Mouse (Mus musculus): ENCODE results near the gene Taar8a.
"Not testable (repeated sequence)": the region's sequence is repeated elsewhere in the genome, so short reads cannot be mapped to it uniquely, and the experiment has no call there.

The Taar8a gene

DNA sequence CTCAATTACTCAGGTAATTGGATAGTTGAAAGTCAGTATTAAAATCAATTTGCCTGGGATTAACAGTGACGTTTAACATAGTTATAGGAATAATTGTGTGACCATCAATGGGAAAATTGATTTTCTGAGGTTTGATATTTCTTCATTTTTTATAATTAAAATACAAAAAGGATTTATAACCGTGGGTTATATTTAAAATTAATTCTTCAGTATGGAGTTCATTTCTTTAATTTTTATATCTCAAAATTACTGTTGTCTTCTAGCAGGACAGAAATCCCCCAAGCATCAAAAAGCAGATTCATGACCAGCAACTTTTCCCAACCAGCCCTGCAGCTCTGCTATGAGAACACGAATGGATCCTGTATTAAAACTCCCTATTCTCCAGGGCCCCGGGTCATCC is at the start of gene Taar8a:
TSS of gene Taar8a (plus strand) at position 301 of the 400 bp plus-strand sequence.
- not testable (repeated sequence) for DNase-seq

DNA sequence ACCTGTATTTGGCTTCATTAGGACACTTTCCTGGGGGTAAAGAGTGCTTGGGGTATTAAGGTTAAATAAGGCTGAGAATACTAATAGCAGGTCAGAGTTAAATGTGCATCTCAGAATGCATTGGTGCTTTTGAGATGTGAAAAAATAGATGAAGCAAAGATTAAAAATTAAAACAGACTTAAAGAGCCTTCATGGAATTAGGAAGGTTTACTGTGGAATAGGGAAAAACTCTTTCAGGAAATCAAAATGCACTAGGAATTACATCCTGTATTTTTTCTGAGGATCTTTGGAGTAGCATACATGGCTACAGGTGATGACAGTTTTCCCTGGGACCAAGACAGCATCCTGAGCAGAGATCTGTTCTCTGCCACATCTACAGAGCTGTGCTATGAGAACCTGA is 49.4 kb upstream of the Taar8a start, which contains the start of gene Taar7d:
TSS of gene Taar7d (plus strand) at position 301 of the 400 bp plus-strand sequence.
- DNase-seq = no peak

DNA sequence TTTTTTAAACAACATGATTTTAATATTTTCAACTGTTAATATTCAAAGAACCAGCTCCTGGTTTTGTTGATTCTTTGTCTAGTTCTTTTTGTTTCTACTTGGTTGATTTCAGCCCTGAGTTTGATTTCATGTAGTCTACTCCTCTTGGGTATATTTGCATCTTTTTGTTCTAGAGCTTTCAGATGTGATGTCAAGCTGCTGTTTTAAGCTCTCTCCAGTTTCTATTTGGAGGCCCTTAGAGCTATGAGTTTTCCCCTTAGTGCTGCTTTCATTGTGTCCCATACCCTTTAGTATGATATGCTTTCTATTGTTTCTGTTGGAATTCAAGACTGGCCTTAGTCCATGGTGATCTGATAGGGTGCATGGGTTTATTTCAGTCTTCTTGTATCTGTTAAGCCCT is 45.0 kb upstream of the Taar8a start:
- no peak for DNase-seq

DNA sequence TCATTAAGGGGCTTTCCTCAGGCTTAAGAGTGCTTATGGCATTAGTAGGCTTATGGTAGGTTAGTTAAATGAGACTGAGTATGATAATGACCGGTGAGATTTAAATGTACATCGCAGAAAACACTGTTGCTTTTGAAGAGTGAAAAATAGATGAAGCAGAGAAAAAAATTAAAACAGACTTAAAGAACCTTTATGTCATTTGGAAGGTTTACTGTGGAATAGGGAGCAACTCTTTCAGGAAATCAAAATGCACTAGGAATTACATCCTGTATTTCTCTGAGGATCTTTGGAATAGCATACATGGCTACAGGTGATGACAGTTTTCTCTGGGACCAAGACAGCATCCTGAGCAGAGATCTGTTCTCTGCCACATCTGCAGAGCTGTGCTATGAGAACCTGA is 39.0 kb upstream of the Taar8a start, which contains the start of gene Taar7e:
TSS of gene Taar7e (plus strand) at position 301 of the 400 bp plus-strand sequence.
- DNase-seq = no peak

DNA sequence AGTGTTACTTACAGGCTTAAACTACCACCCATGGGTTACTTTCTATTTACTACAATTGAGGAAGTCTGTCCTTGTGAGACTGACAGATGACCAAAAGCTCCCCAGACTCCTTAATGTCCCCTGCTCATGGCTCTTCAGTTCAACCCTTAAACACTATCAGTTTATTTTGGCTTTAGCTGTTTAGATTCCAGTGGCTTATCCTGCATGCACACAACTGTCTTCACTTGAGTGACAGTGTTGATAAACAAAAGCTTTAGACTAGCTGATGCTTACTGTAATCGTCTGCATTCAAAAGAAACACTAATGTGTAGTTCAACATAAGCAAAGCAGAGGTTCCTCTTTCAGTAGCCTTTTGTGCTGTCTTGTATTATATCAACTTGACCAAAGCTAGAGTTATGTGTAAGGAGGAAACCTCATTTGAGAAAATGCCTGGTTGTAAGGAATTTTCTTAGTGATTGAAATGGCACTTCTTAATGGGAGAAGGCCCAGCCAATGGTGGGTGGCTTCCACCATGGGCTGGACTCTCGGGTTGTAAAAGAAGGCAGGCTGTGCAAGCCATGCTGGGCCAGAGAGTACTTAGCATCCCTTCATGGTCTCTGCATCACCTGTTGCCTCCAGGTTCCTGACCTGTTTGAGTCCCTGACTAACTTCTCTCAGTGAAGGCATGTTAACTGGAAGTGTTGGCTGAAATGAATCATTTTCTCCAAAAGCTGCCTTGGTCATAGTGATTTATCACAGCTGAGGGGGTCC is 36.0 kb upstream of the Taar8a start:
- DNase-seq = no peak

DNA sequence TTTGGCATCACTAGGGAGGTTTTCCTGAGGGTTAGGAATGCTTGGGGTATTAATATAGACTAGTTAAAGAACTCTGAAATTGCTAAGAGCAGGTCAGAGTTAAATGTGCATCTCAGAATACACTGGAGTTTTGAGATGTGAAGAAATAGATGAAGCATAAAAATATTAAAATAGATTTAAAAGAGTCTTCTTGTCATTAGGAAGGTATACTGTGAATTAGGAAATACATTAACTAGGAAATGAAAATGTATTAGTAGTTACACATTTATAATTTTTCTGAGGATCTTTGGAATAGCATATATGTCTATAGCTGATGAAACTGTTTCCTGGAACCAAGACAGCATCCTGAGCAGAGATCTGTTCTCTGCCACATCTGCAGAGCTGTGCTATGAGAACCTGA is 27.1 kb upstream of the Taar8a start, which contains the start of gene Taar7f:
TSS of gene Taar7f (plus strand) at position 301 of the 400 bp plus-strand sequence.
- no peak for DNase-seq

DNA sequence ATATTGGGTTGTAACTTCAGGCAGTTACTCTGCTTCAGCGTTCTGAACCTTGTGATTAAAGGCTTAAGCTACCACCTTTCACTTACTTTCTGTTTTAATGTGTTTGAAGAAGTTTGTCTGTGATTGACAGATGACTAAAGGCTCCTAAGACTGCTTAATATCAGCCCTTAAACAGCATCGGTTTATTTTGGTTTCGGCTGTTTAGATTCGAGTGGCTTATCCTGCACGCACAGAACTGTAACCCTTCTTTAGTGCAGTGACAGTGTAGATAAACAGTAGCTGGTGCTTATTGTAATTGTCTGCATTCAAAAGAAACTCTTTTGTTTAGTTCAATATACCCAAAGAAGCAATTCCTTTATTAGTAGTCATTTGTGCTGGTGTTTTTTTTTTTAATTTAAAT is 24.3 kb upstream of the Taar8a start:
- DNase-seq = no peak

DNA sequence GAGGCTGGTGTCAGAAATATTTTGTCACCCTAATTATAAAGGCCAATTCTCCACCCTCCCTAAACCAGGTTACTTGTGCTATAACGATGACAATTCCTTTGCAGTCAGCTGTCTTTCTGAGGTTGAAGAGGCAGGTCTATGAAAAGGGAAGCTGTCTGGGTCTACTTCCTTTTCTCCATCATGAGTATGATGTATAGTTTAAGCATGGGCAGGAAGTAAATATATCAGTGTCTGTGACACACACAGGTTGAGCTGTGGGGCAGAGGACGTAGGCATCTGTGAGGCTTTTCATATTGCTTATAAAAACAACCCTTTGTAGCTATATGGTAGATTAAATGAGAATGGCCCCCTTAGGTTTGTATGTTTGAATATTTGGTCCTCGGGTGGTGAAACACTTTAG is 17.3 kb upstream of the Taar8a start:
- no peak for DNase-seq

DNA sequence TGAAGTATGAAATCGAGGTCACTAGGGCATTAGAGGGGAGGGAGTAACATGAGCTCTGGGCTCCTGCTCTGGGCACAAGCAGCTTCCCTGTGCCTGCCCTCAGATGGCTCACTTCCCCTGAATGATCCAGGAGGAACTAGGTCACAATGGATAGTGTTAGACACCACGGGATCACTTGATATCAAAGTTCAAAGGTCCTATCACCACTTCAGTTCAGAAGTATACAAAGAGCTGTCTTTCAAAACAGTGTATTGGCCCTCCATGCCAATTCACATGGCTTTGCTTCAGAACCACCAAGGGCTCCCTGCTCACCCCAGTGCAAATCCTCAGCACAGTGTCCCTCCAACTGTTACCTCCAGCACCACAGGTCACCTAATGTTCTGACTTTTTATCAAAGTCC is 1.5 kb upstream of the Taar8a start:
- not testable (repeated sequence) for DNase-seq

DNA sequence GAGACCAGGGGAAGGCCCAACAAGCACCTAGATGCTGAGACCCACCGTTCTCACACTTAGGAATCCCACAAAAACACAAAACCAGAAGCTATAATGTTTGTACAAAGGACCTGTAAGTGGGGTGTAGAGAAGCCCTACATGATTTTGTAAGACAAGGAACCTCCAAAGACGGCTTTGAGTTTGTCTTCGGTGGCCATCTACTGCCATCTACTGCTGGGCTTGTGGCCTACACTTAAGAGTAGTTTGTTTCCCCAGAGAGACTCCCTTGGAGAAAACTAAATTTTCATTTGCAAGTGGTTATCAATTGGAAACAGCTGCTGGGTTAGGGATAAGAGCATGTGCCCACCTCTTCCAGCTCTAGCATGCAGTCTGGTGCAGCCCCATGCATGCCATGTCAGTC is 3.9 kb downstream of the Taar8a start:
- peak; percentile 65 to 66 for DNase-seq

DNA sequence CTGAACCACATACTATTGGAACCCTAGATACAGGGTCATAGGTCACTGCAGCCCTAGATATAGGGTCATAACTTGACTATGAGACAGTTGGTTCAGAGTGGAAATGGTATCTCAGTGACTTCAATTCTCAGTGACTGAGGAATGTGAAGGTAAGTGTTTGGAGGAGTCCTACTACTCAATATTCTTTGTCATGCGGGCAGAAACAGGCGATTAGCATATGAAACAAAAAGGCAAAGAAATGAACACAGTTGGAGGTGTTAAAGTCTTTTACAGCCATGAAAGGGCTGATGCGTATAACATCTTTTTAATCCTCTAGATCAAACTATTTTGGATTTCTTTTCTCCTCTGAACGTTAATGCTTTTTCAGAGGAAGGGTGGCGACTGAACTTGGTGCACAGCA is 9.6 kb downstream of the Taar8a start:
- DNase-seq = no peak

DNA sequence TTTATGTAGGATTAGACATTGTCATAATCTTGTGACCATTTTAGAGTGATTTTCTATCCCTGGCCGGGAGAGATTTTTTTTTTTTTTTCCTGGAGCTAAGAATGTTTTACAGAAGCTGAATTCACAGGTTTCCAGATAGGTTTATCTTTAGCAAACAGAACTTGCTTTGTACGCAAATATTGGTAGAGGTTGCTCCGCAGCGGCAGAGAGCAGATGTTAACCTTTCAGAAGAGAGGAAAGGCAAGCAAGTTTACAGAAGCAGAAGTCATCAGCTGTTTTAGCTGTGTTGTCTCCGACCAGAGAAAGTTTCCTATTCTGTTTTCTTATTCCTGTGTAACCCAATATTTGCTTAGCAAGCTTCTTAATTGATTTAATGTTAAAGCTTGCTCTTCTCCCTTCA is 10.3 kb downstream of the Taar8a start:
- DNase-seq = no peak

DNA sequence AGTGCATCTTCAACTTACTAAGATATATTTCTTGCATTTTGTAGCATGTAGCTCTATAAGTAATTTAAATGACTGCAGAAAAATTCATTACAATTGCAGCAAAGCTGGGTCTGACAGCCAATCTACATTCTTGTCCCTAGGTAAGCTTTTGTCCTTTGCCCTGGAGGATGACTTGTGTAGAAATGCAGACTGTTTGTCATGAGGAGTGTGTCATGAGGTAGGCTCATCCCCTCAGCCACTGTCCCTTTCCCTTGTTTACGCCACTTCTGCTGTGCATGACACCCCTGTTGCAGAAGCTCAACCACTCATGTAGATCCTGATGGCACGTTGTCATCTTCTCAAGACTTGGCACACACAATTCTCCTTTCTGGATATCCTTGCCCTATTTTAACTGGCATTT is 10.9 kb downstream of the Taar8a start:
- DNase-seq = no peak

DNA sequence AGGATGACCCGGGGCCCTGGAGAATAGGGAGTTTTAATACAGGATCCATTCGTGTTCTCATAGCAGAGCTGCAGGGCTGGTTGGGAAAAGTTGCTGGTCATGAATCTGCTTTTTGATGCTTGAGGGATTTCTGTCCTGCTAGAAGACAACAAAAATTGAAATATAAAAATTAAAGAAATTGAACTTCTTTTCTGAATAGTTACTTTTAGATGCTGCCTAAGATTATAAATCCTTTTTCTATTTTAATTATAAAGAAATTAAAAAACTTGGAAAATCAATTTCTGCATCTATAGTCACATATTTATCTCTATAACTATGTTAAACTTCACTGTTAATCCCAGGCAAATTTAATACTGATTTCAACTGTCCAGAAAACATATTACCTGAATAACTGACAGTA is 15.9 kb downstream of the Taar8a start, which contains the start of gene Taar8b:
TSS of gene Taar8b (minus strand) at position 101 of the 400 bp plus-strand sequence.
- no peak for DNase-seq

DNA sequence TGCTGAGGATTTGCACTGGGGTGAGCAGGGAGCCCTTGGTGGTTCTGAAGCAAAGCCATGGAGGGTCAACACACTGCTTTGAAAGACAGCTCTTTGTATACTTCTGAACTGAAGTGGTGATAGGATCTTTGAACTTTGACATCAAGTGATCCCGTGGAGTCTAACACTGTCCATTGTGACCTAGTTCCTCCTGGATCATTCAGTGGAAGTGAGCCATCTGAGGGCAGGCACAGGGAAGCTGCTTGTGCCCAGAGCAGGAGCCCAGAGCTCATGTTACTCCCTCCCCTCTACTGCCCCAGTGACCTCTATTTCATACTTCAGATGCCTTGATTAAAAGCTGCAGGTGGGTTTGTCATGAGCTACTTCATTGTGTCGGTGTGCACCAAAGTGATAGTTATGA is 20.7 kb downstream of the Taar8a start:
- not testable (repeated sequence) for DNase-seq

DNA sequence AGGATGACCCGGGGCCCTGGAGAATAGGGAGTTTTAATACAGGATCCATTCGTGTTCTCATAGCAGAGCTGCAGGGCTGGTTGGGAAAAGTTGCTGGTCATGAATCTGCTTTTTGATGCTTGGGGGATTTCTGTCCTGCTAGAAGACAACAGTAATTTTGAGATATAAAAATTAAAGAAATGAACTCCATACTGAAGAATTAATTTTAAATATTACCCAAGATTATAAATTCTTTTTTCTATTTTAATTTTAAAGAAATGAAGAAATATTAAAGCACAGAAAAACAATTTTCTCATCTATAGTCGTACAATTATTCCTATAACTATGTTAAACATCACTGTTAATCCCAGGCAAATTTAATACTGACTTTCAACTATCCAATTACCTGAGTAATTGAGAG is 25.5 kb downstream of the Taar8a start, which contains the start of gene Taar8c:
TSS of gene Taar8c (minus strand) at position 101 of the 400 bp plus-strand sequence.
- DNase-seq = not testable (repeated sequence)

DNA sequence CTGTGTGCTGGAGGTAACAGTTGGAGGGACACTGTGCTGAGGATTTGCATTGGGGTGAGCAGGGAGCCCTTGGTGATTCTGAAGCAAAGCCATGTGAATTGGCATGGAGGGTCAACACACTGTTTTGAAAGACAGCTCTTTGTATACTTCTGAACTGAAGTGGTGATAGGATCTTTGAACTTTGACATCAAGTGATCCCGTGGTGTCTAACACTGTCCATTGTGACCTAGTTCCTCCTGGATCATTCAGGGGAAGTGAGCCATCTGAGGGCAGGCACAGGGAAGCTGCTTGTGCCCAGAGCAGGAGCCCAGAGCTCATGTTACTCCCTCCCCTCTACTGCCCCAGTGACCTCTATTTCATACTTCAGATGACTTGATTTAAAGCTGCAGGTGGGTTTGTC is 27.0 kb downstream of the Taar8a start:
- not testable (repeated sequence) for DNase-seq

DNA sequence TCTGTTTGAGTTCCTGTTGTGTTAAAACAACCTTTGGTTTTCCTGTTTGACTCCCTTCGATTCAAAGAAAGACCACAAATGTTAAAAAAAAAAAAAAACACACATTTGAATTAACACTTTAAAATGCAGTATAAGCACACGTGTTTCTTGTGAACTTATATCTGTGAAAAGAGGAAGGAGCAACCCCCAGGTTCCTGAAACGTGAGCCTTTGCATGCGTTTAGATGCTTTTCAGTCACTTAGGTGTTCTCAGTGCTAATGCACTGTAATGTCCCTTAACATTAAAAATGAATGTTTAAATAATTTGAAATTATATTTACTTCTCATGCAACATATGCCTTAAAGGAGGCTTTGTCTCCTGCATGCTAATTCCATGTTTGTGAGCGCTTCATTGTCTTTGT is 31.4 kb downstream of the Taar8a start:
- DNase-seq = no peak

DNA sequence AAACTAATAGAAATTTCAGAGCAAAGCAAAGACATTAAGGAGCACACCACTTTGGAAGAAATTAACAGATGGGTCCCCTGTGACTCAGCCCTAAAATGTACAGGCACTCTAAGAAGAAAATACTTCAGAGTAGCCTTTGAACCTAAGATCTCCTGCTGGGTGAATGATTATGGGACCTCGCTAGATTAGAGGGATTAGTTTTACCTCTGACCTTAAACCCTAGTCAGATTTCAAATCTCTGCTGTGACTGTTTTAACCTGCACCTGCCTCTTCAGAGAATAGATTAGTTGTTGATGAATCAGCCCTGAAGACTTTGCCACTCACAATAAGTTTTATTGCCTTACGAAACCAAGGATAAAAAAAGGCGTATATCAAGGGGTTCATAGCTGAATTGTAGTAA is 31.9 kb downstream of the Taar8a start:
- no peak for DNase-seq

DNA sequence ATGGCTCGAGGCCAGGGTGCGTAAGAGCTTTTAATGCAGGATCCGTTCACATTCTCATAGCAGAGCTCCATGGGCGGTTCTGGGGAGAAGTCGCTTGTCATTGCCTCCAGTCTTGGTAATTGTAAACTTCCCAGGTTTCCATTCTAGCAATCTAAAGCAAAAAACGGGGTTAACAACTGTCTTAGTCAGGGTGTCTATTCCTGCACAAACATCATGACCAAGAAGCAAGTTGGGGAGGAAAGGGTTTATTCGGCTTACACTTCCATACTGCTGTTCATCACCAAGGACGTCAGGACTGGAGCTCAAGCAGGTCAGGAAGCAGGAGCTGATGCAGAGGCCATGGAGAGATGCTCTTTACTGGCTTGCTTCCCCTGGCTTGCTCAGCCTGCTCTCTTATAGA is 33.1 kb downstream of the Taar8a start, which contains the start of gene Taar9:
TSS of gene Taar9 (minus strand) at position 101 of the 400 bp plus-strand sequence.
- DNase-seq = not testable (repeated sequence)

DNA sequence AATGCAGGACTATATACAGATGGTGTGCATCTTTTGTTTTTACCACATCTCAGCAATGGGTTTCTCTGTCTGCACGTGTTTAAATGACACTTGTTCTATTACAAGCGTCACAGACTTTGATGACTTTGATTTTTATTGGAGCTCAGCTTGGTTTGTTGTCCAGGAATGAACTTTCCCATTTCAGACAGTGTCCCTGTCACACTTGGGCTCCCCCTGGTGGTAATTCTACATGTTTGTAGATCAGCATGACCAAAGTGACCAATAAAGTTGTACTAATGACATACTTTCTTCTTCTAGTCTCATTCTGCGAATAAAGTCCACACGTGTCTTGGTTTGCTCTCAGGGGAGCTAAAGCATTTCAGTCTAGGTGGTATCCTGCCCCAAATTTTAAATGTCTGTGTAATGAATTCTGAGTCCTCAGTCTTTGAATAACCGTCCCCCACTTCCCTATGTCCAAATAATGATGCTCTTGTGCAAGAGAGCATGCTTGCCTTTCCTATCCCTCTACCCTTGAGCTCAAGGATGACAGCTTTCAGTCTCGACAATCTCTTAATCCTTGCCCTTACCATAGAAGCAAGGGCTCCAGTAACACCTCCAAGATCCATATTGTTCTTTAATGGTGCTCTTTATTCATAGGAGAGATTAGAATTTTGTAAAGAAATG is 34.9 kb downstream of the Taar8a start:
- DNase-seq = peak; percentile 80 to 91
